Mouse (Mus musculus): ENCODE measurements around the gene Ces3b. TPM values are rescaled to one million over a fixed set of nuclear protein-coding genes. Genes with fewer than 3 reads are reported as not detected.
A peak's percentile ranks its signal among the peaks of the same experiment; 100 is the strongest.
"Not testable (repeated sequence)": the region's sequence is repeated elsewhere in the genome, so short reads cannot be mapped to it uniquely, and the experiment has no call there.

Gene Ces3b
- polyA plus RNA-seq, 1 experiment from 2014 or later, result not detected

- ATAC-seq (ENCODE audit: insufficient read depth), result no peak
- no peaks in the 10 kb centered on the region for H3K4me1 ChIP-seq (ENCODE audit: insufficient read depth)
- no peak overlapping the region for H3K4me2 ChIP-seq
- no peak overlapping the region for H3K4me3 ChIP-seq (ENCODE audit: low read depth, low read length)
- no peaks in the 10 kb centered on the region for H3K9me3 ChIP-seq (ENCODE audit: low read depth, low read length)
- H3K9ac ChIP-seq, result no peak overlapping the region
- no peak for DNase-seq
- TF ChIP-seq CTCF (IDR thresholded peaks at IDR 0.05; ENCODE audit: low read depth), result no peak
- H3K36me3 ChIP-seq (ENCODE audit: insufficient read depth), result no peaks in the 10 kb centered on the region
- no peak overlapping the region for H3K27ac ChIP-seq (ENCODE audit: low read depth)
- H3K27me3 ChIP-seq (ENCODE audit: insufficient read depth, low read length), result no peaks in the 10 kb centered on the region
These were observed 14.6 kb upstream of the Ces3b start for GRCm38 (mm10) chr8:105068971-105069370.

GRCm38 (mm10) chr8:105076601-105077000 lies 7.0 kb upstream of the Ces3b start:
- no peaks in the 10 kb centered on the region for H3K4me1 ChIP-seq (ENCODE audit: insufficient read depth)
- WGBS, result 92% methylated on average over 4 of the region's 4 CpGs
- no peak overlapping the region for H3K9ac ChIP-seq
- no peaks in the 10 kb centered on the region for H3K9me3 ChIP-seq (ENCODE audit: low read depth, low read length)
- DNase-seq (no peak), ATAC-seq (ENCODE audit: insufficient read depth) (no peak)
- no peaks in the 10 kb centered on the region for H3K36me3 ChIP-seq (ENCODE audit: insufficient read depth)
- no peak for TF ChIP-seq CTCF (IDR thresholded peaks at IDR 0.05; ENCODE audit: low read depth)
- H3K27me3 ChIP-seq (ENCODE audit: insufficient read depth, low read length), result no peaks in the 10 kb centered on the region
- H3K4me2 ChIP-seq, result no peak overlapping the region
- no peak overlapping the region for H3K4me3 ChIP-seq (ENCODE audit: low read depth, low read length)
- no peak overlapping the region for H3K27ac ChIP-seq (ENCODE audit: low read depth)

GRCm38 (mm10) chr8:105077071-105077470 lies 6.5 kb upstream of the Ces3b start:
- Histone ChIP-seq H3K4me3 (ENCODE audit: low read depth, low read length) (no peak overlapping the region), H3K27me3 (ENCODE audit: insufficient read depth, low read length) (no peaks in the 10 kb centered on the region), H3K36me3 (ENCODE audit: insufficient read depth) (no peaks in the 10 kb centered on the region), H3K4me2 (no peak overlapping the region), H3K9ac (no peak overlapping the region), H3K9me3 (ENCODE audit: low read depth, low read length) (no peaks in the 10 kb centered on the region), H3K4me1 (ENCODE audit: insufficient read depth) (no peaks in the 10 kb centered on the region), H3K27ac (ENCODE audit: low read depth) (no peak overlapping the region)
- WGBS, result 67% methylated on average over 6 of the region's 6 CpGs
- no peak for TF ChIP-seq CTCF (IDR thresholded peaks at IDR 0.05; ENCODE audit: low read depth)
- DNase-seq (peak; percentile 8), ATAC-seq (ENCODE audit: insufficient read depth) (no peak)

GRCm38 (mm10) chr8:105078591-105078990 lies 5.0 kb upstream of the Ces3b start:
- DNase-seq, result no peak
- TF ChIP-seq CTCF (IDR thresholded peaks at IDR 0.05; ENCODE audit: low read depth), result no peak

GRCm38 (mm10) chr8:105080814-105081336 lies 2.7 kb upstream of the Ces3b start:
- H3K9ac ChIP-seq, result no peak overlapping the region
- H3K4me2 ChIP-seq, result no peak overlapping the region
- no peaks in the 10 kb centered on the region for H3K9me3 ChIP-seq (ENCODE audit: low read depth, low read length)
- TF ChIP-seq CTCF (IDR thresholded peaks at IDR 0.05; ENCODE audit: low read depth), result no peak
- no peak for ATAC-seq (ENCODE audit: insufficient read depth)
- no peak for DNase-seq
- no peaks in the 10 kb centered on the region for H3K27me3 ChIP-seq (ENCODE audit: insufficient read depth, low read length)
- H3K27ac ChIP-seq (ENCODE audit: low read depth), result no peak overlapping the region
- no peaks in the 10 kb centered on the region for H3K36me3 ChIP-seq (ENCODE audit: insufficient read depth)
- H3K4me3 ChIP-seq (ENCODE audit: low read depth, low read length), result no peak overlapping the region
- H3K4me1 ChIP-seq (ENCODE audit: insufficient read depth), result no peaks in the 10 kb centered on the region
- WGBS, result 61% methylated on average over 5 of the region's 5 CpGs

More at GRCm38 (mm10) chr8:105078591-105078990, 5.0 kb upstream of the Ces3b start:
- ATAC-seq (ENCODE audit: insufficient read depth), result no peak
- Histone ChIP-seq H3K27ac (ENCODE audit: low read depth) (no peak overlapping the region), H3K9me3 (ENCODE audit: low read depth, low read length) (no peaks in the 10 kb centered on the region), H3K27me3 (ENCODE audit: insufficient read depth, low read length) (no peaks in the 10 kb centered on the region), H3K4me1 (ENCODE audit: insufficient read depth) (no peaks in the 10 kb centered on the region), H3K36me3 (ENCODE audit: insufficient read depth) (no peaks in the 10 kb centered on the region), H3K4me2 (no peak overlapping the region), H3K9ac (no peak overlapping the region), H3K4me3 (ENCODE audit: low read depth, low read length) (no peak overlapping the region)
- WGBS, result 84% methylated on average over 5 of the region's 5 CpGs

- not testable (repeated sequence) for H3K9me3 ChIP-seq (ENCODE audit: low read depth, low read length); DNase-seq; H3K4me3 ChIP-seq (ENCODE audit: low read depth, low read length); H3K36me3 ChIP-seq (ENCODE audit: insufficient read depth); ATAC-seq (ENCODE audit: insufficient read depth); H3K4me1 ChIP-seq (ENCODE audit: insufficient read depth); H3K4me2 ChIP-seq; H3K27me3 ChIP-seq (ENCODE audit: insufficient read depth, low read length); H3K27ac ChIP-seq (ENCODE audit: low read depth); H3K9ac ChIP-seq
- 90% methylated on average over 3 of the region's 5 CpGs for WGBS
These were observed 4.6 kb downstream of the Ces3b start for GRCm38 (mm10) chr8:105088166-105088565.

- no peaks in the 10 kb centered on the region for H3K4me1 ChIP-seq (ENCODE audit: insufficient read depth)
- TF ChIP-seq CTCF (IDR thresholded peaks at IDR 0.05; ENCODE audit: low read depth), result no peak
- WGBS, result 66% methylated on average over 4 of the region's 4 CpGs
- no peak overlapping the region for H3K9ac ChIP-seq
- DNase-seq, result no peak
- H3K27ac ChIP-seq (ENCODE audit: low read depth), result no peak overlapping the region
- no peaks in the 10 kb centered on the region for H3K36me3 ChIP-seq (ENCODE audit: insufficient read depth)
- no peak for ATAC-seq (ENCODE audit: insufficient read depth)
- no peak overlapping the region for H3K4me2 ChIP-seq
- no peaks in the 10 kb centered on the region for H3K9me3 ChIP-seq (ENCODE audit: low read depth, low read length)
- no peak overlapping the region for H3K4me3 ChIP-seq (ENCODE audit: low read depth, low read length)
- H3K27me3 ChIP-seq (ENCODE audit: insufficient read depth, low read length), result no peaks in the 10 kb centered on the region
These were observed 5.0 kb downstream of the Ces3b start for GRCm38 (mm10) chr8:105088581-105088980.

- Histone ChIP-seq H3K27ac (ENCODE audit: low read depth) (no peak overlapping the region), H3K27me3 (ENCODE audit: insufficient read depth, low read length) (no peaks in the 10 kb centered on the region), H3K9ac (no peak overlapping the region), H3K4me1 (ENCODE audit: insufficient read depth) (no peaks in the 10 kb centered on the region), H3K9me3 (ENCODE audit: low read depth, low read length) (no peaks in the 10 kb centered on the region), H3K36me3 (ENCODE audit: insufficient read depth) (no peaks in the 10 kb centered on the region), H3K4me3 (ENCODE audit: low read depth, low read length) (no peak overlapping the region), H3K4me2 (no peak overlapping the region)
- no peak for ATAC-seq (ENCODE audit: insufficient read depth)
- TF ChIP-seq CTCF (IDR thresholded peaks at IDR 0.05; ENCODE audit: low read depth), result no peak
- no peak for DNase-seq
- 63% methylated on average over 3 of the region's 3 CpGs for WGBS
These were observed 10.4 kb downstream of the Ces3b start for GRCm38 (mm10) chr8:105093992-105094391.

- not testable (repeated sequence) for H3K27ac ChIP-seq (ENCODE audit: low read depth); H3K27me3 ChIP-seq (ENCODE audit: insufficient read depth, low read length); H3K9me3 ChIP-seq (ENCODE audit: low read depth, low read length); ATAC-seq (ENCODE audit: insufficient read depth); H3K4me1 ChIP-seq (ENCODE audit: insufficient read depth); DNase-seq; H3K36me3 ChIP-seq (ENCODE audit: insufficient read depth); H3K9ac ChIP-seq; H3K4me3 ChIP-seq (ENCODE audit: low read depth, low read length); H3K4me2 ChIP-seq
- WGBS, result 72% methylated on average over 4 of the region's 4 CpGs
These were observed 18.7 kb downstream of the Ces3b start for GRCm38 (mm10) chr8:105102101-105102785.

GRCm38 (mm10) chr8:105103701-105104100 lies 20.1 kb downstream of the Ces3b start:
- not testable (repeated sequence) for DNase-seq; H3K4me1 ChIP-seq (ENCODE audit: insufficient read depth); H3K27ac ChIP-seq (ENCODE audit: low read depth); H3K27me3 ChIP-seq (ENCODE audit: insufficient read depth, low read length); H3K4me3 ChIP-seq (ENCODE audit: low read depth, low read length); ATAC-seq (ENCODE audit: insufficient read depth); H3K9me3 ChIP-seq (ENCODE audit: low read depth, low read length); H3K9ac ChIP-seq; H3K36me3 ChIP-seq (ENCODE audit: insufficient read depth); H3K4me2 ChIP-seq
- 73% methylated on average over 5 of the region's 5 CpGs for WGBS

Measured in lung, embryonic 14.5 days (tissue).